Mouse (Mus musculus) activated CD4-positive, CD25-positive, alpha-beta regulatory T cell, adult 4 months (primary cell): ENCODE results near the gene Ak3. TPM values are rescaled to one million over a fixed set of nuclear protein-coding genes. Genes with fewer than 3 reads are reported as not detected.
"Not testable (repeated sequence)": the region's sequence is repeated elsewhere in the genome, so short reads cannot be mapped to it uniquely, and the experiment has no call there.

Experiments used
- ATAC-seq: one replicate; pipeline ENCODE4 v1.8.0; 2017
- polyA plus RNA-seq, 2 experiments: library from polyadenylated mRNA; unstranded; fragments of 100-300 nt; shearing (Covaris generic); gene quantifications; one replicate each; pipeline ENCODE4 v1.2.1; 2017

Ak3 gene
- polyA plus RNA-seq, 2 experiments from 2014 or later: 21.3 to 23.5 TPM

GRCm38 (mm10) chr19:29042647-29043046 lies 5.1 kb downstream of the Ak3 start:
- no peak for ATAC-seq

DNA sequence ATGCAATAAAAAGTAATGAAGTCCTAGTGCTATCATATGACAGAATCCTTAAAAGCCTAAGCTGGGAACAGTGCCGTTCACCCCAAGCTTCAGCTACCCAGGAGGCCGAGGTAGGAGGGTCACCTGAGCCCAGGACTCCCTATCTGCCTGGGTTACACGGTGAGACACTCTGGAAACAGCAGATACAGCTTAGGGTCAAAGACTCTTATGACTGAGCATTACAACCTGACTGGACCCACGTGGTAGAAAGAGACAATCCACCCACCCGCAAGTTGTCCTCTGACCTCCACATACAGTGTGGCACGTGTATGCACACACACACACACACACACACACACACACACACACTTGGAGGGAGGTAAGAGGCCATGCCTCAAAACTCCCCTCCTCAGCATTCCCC lies 5.6 kb downstream of the Ak3 start:
- ATAC-seq: no peak

- ATAC-seq: no peak
Observed at GRCm38 (mm10) chr19:29040206-29040605, 7.6 kb downstream of the Ak3 start.

DNA sequence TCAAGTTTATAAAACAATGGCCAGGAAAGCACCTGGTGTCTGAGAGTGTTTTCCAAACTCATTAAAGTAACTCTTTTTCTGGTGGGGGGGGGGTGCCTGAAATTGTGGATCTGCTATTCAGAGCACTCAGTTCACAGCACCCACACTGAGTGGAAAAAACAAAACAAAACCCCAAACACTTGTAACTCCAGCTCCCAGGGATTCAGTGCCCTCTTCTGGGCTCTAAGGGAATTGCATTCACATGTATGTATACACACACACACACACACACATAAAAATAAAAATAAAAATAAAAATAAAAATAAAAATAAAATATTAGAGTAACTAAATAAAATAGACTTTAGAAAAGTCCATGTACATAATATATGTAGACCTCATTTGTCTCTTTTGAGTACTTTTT lies 8.4 kb downstream of the Ak3 start:
- ATAC-seq: no peak

GRCm38 (mm10) chr19:29037541-29037940 lies 10.2 kb downstream of the Ak3 start:
- no peak for ATAC-seq

DNA sequence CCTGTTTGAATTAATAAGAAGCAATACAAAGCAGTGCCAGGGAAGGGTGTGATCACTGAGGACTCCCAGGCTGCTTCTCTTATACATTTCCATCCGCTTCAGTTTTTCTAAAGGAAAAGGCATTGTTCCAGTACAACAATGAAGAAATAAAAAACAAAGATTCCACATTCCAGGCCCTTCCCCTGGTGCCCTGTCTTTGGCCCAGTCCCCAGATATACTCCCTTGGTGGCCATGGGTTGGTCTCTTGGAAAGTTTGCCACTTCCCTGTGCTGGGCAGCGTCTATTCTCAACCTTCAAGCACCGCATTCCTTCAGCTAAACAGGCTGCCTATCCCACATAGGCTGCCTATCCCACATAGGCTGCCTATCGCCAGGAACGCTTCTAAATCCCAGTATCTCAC lies 10.7 kb downstream of the Ak3 start:
- no peak for ATAC-seq

- ATAC-seq: no peak
Observed at GRCm38 (mm10) chr19:29032662-29033061, 15.1 kb downstream of the Ak3 start.

- ATAC-seq: no peak
Observed at GRCm38 (mm10) chr19:29031788-29032187, 16.0 kb downstream of the Ak3 start.

GRCm38 (mm10) chr19:29024391-29024947 lies 23.3 kb downstream of the Ak3 start:
- no peak for ATAC-seq

GRCm38 (mm10) chr19:29021754-29022345 lies 25.9 kb downstream of the Ak3 start:
- ATAC-seq: no peak

DNA sequence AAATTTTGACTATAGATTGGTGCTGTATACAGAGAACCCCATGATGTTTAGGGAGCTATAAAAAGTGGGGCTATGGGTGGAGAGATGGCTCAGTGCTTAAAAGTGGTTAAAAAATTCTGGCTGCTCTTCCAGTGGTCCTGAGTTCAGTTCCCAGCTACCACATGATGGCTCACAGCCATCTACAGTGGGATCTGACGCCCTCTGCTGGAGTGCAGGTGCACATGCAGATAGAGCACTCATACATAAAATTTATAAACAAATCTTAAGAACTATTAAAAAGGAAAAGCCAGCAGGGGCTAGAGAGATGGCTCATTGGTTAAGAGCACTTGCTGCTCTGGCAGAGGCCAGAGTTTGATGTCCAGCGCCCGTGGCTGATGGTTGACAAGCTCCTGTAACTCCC lies 28.1 kb downstream of the Ak3 start:
- no peak for ATAC-seq

DNA sequence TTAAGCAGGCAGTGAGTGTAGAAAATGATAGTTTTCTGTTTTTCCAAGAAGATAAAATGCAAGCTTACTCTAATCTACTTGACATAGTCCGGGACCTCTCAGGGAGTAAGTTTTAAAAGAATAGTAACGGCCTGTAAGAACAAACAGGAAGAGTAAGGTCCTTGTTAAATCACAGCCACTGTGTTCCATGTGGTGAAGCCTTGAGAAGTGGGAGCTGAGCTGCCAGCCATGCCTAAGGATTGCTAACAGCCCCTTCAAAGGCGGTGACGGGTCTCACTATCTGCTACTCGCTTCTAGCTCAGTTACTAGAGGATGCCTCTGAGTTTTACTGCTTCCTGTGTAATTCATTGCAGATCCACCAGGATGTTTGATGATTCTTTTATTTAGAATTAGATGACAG lies 31.0 kb downstream of the Ak3 start:
- ATAC-seq: no peak

DNA sequence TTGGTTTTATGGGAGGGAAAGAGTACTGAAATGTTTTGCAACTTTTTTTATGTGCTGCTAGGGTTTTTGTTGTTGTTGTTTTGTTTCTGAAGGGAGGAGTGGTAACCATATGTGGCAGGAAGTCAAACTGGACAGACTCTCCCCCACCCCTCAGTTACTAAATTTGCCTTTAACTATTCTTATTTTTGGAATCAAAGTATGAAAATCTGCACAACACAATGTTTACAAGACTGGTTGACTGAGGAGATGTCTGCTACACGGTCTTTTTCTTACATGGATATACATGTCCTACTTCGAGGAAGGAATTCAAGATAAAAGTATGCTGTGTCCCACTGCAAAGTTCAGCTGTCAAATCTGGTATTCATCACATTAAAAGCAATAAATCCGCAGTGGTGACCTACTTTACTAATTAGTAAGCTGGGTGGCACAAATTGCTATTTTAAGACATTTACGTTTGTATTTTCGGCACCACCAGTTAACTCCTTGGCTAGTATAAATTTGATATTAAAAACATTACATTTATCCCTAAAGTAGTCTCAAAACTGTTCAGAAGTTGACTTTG lies 31.5 kb downstream of the Ak3 start:
- no peak for ATAC-seq

DNA sequence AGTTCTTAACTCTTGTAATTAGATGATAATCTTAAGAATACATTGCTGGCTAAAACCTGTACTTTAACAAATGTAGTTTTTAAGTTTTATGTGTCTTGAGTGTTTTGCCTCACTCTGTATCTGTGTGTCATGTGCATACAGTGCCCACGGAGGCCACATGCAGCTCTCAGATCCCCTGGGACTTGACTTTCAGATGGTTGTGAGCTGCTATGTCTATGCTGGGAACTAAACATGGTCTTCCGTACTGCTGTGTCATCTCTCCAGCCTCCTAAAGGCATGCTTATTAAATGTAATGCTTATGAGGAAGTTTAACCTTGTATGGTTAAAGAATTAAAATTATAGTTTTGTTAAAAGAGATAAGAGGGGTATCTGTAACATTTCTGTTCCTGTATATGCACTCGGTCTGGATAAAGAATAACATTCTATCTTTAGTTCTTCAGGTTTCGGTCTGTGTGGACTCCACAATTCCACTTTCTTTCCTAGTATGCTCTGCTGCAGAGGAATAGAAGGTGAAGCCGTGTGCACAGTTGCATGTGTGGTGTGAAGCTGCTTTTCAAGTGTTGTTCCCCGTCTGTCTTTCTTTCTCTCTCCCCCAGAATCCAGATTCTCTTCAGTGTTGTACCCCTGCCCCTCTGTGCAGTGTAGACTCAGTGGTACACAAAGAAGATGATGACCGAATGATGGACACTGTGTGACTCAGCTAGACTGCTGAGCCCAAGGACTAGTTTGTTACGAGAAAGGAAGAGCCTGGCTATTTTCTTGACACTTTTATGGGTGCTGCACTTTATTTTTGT lies 32.2 kb downstream of the Ak3 start:
- ATAC-seq: no peak

DNA sequence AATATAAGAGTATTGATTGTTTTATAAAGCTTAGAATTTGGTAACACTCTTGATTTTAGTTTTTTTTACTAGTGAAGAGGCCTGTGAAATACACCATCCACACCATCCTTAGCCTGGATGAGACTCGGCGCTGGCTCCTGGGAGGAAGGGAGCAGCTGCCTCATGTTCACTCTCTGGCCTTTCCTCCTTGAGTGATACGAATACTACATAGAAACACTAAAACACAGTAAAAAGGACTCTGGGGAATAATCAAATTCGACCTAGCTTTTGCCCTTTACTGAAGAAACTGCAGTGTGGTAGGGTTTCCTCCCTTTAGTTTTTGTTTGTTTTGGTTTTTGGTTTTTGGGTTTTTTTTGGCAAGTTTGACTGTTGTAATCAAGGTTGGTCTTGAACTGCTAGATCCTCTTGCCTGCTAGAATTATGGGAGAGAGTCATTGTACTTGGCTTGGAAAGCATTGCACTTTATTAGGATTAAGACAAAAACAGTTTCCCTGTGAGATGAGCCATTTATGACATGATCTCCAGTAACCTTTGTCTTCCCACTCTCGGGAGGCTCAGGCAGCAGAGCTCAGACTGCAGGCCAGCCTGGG lies 33.2 kb downstream of the Ak3 start:
- no peak for ATAC-seq

DNA sequence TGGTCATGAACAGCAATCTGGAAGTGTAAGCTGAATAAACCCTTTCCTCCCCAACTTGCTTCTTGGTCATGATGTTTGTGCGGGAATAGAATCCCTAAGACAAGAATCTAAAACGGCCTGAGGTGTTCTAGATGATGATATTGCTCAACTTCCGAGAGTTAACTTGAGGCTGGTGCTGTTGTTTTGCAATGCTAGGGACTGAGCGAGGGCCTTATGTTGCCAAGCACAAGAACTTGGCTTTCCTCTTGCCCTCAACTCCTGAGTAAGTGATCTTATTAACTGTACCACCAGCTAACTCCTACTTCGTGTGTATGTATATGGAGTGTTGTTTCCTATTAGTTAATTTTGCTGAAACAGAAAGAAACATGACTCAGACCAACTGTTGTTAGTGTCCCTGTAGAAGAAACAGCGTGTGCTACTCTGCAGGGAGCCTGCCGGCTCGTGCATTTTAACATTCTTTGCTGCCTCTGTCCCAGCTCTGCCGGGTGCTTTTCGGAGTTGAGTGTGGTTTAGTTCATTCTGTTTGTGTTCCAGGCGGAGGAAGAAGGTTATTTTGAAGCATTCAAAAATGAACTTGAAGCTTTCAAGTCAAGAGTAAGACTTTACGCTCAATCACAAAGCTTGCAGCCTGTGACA lies 36.3 kb downstream of the Ak3 start:
- no peak for ATAC-seq

DNA sequence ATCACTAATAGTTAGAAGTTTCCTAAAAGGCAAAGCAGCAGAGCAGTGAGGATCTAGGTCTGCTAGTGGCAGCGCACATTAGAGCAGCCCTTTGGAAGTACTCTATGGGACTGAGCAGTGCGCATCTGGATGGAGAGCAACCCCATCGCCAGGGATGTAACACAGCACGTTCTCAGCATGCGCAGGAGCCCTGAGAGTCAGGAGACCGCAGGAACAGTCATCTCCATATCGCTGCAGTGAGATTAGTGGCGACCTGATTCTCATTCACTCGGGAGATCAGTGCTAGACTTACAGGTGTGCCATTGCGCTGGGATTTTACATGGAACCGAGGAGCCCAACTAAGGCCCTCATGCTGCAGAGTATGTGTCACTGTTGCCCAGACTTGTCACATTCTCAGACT lies 38.7 kb downstream of the Ak3 start:
- no peak for ATAC-seq

DNA sequence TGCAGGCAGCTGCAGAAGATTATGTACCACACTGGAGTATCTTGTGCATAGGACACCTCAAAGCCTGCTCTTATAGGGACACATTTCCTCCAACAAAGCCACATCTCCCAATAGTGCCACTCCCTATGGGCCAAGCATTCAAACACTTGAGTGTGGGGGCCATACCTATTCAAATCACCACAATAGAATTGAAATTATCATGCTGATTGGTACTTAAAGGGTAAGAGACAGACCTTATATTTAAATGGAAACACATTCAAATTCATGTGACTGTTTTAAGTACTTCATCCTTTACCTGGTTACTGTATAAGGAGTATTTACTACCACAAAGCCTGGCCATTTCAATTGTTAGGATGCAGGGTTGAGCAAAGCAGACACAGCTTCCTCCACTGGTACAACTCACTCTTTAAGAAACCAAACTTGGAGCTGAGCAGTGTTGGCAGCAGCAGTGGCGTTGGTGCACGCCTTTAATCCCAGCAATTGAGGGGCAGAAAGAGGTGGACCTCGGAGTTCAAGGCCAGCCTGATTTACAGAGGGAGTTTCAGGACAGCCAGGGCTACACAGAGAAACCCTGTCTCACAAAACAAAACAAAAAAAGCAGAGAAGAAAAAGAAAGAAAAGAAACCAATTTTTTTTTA lies 39.6 kb downstream of the Ak3 start:
- ATAC-seq: no peak

GRCm38 (mm10) chr19:29000321-29000720 lies 47.4 kb downstream of the Ak3 start:
- not testable (repeated sequence) for ATAC-seq

DNA sequence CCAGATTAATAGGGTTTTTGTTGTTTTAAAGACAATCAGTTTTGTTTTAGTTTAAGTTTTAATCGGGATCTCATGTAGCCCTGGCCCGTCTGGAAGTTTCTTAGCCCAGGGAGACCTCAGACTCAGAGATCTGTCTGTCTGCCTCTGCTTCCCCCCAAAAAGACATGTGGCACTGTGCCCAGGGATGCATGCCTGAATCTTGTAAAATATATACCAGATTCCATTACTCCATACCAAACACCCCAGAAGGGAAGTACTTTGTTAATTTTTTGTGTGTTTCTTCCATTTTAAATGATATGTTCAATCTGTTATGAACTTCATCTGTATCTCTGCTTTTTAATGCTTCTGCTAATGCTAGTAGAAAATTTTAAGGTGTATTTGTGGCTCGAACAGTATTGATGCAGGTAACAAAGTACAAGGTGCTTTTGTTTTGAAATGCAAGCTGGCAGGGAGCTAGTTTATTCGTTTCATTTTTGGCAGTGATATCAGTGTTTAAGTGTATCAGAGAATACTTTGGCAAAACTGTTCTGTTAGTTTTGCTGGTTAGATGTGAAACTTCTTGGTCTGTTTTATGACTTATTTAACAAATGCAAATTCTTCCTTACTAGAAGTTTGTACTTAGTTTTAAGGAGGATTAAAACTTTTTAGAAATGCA lies 49.7 kb downstream of the Ak3 start:
- no peak for ATAC-seq

- no peak for ATAC-seq
Observed at GRCm38 (mm10) chr19:28995366-28995765, 52.4 kb downstream of the Ak3 start.

- ATAC-seq: no peak
Observed at GRCm38 (mm10) chr19:28994870-28995269, 52.9 kb downstream of the Ak3 start.
